Mouse (Mus musculus): Measurements from ENCODE around the gene Syne1.

Syne1 gene

GRCm38 (mm10) chr10:5437766-5438165, 113.5 kb downstream of the Syne1 start:
- no peak for DNase-seq (ENCODE audit: low spot score in 2 of 2)

DNA sequence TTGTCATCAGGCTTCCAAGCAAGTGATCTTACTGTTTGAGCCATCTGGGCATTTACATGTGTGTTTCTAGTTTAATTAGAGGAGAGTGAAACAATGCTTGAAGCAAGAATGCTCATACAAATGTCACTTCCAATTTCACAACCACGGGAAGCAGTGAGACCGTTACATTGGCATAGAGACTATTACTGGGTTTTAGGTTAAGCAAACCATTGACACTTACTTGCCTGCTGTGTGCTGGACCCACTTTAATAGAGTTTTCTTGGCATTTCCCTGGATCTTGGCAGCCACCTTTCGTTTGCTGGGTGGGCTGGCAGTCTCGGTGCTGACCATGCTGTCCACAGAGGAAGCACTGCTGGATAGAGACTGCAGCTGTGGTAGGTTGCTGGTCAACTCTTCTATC, 127.3 kb downstream of the Syne1 start:
- DNase-seq (ENCODE audit: low spot score in 2 of 2) = no peak

GRCm38 (mm10) chr10:5415730-5416129, 135.6 kb downstream of the Syne1 start:
- DNase-seq (ENCODE audit: low spot score in 2 of 2) = no peak

DNA sequence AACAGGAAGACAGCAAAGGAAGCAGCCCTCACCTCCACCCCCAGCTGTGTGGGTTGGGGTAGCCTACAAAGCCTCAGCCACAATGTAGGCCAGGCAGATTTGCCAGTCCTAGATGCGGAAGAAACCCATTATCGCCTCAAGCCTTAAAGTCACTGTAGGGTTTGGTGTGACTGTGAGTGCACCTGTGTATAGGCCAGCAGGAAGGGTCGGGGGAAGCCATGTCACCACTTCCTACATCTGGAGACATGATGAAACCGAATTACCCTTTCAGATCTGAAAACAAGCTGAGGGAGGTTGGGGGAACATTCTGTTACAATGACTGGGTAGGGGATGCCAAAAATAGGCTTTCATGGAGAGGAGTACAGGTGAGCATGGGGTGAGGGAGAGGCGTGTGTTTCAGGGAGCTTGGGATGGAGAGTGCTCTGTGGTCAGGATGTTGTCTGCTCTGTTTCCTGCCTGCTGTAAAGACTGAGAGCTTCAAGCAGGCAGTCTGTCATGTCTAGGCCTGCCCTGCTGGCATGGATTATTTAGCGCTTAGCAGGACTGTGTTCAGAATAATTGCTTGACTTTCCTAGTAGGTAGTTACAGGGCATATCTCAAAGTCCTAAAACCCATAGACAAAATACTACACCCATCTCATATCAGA, 167.0 kb downstream of the Syne1 start:
- DNase-seq (ENCODE audit: low spot score in 2 of 2) = peak in 1 of 2 experiments; percentile 14

- no peak for DNase-seq (ENCODE audit: low spot score in 2 of 2)
Observed at GRCm38 (mm10) chr10:5381536-5381935, 169.7 kb downstream of the Syne1 start.

GRCm38 (mm10) chr10:5378969-5379368, 172.3 kb downstream of the Syne1 start:
- no peak for DNase-seq (ENCODE audit: low spot score in 2 of 2)

DNA sequence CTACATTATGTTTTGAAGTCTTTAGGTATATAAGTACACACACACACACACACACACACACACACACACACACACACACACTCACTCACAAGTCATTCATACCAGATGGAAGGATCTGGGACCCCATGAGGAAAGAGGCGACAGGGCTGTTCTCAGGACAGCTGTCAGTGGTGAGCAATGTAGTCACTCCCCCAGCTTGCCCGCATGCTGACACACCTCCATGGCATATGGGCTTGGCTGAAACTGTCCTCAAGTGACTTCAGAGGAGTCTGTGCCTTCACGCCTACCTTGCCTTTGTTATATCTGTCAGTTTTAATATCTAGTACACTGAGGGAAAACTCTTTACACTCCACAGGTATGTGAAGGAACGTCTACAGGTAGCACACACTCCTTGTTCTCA, 181.7 kb downstream of the Syne1 start:
- DNase-seq (ENCODE audit: low spot score in 2 of 2) = no peak

- no peak for DNase-seq (ENCODE audit: low spot score in 2 of 2)
Observed at GRCm38 (mm10) chr10:5368266-5368665, 183.0 kb downstream of the Syne1 start.

- no peak for DNase-seq (ENCODE audit: low spot score in 2 of 2)
Observed at GRCm38 (mm10) chr10:5367465-5368011, 183.7 kb downstream of the Syne1 start.

DNA sequence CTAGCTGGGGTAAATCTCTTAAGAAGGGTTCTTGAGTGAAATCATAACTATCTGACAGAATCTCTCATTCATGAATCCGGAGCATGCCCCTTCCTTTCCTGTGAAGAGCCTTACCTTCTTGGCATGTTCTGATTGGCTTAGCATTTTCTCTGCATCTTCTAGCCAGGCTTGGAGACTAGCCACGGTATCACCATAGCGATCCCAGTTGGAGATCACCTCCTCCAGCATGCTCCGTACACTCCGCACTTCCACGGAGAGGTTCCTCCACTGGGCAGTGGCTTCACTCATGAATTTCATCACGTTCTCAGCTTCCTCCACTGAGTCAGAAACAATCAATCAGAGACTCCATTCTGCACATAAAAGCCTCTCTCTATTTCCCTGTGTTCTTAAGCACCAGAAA, 190.7 kb downstream of the Syne1 start:
- DNase-seq (ENCODE audit: low spot score in 2 of 2) = no peak

- DNase-seq (ENCODE audit: low spot score in 2 of 2) = no peak
Observed at GRCm38 (mm10) chr10:5356614-5357013, 194.7 kb downstream of the Syne1 start.

GRCm38 (mm10) chr10:5353390-5353789, 197.9 kb downstream of the Syne1 start:
- DNase-seq (ENCODE audit: low spot score in 2 of 2) = no peak

DNA sequence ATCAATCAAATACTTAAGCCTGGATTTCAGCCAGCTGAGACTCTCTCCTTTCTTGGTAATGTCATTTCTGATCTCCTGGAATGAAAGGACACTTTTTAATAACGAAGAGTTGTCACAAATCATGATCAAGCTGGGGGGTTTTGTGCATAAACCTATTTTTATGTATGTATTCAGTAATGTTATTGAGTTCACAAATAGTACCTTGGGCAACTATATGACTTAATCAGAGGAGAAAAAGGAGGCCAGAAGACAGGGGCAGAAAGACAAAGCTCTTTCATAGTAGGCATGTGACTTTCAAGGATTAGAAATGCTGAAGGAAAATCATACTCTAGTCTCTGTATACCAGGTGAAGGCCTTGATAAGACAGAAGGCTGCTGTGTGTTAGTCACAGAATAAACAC, 204.4 kb downstream of the Syne1 start:
- no peak for DNase-seq (ENCODE audit: low spot score in 2 of 2)

GRCm38 (mm10) chr10:5343211-5343610, 208.1 kb downstream of the Syne1 start:
- no peak for DNase-seq (ENCODE audit: low spot score in 2 of 2)

DNA sequence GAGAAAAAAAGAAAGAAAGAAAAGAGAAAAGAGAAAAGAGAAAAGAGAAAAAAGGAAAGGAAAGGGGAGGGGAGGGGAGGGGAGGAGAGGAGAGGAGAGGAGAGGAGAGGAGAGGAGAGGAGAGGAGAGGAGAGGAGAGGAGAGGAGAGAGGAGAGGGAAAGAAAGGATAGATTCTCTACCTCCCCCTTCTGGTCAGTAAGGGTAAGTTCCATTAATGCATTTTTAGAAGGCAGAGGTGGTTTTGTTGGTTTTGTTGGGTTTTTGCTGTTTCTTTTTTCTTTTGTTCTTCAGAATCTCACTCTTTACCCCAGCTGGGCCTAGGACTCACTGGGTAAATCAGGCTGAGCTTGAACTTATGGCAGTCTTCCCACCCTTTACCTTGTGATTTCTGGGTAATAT, 214.9 kb downstream of the Syne1 start:
- DNase-seq (ENCODE audit: low spot score in 2 of 2) = no peak

DNA sequence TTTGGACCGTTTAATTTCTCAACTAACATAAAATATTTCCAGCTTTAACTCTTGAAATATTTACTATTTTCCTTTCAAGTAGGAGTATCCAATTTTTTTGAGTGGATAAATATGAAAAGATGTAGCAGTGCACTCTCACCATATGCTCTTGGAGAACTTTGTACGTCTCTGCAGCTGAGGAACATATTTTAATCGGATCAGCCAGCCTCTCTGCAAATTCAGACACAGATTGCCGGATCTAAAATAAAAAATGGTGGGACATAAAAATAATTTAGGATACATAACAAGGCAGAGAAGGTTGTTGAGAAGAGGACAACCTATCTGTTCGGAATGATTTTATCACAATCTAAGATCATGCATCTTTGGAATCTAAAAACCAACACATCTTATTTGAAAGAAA, 218.5 kb downstream of the Syne1 start:
- no peak for DNase-seq (ENCODE audit: low spot score in 2 of 2)

- DNase-seq (ENCODE audit: low spot score in 2 of 2) = no peak
Observed at GRCm38 (mm10) chr10:5326716-5327115, 224.6 kb downstream of the Syne1 start.

DNA sequence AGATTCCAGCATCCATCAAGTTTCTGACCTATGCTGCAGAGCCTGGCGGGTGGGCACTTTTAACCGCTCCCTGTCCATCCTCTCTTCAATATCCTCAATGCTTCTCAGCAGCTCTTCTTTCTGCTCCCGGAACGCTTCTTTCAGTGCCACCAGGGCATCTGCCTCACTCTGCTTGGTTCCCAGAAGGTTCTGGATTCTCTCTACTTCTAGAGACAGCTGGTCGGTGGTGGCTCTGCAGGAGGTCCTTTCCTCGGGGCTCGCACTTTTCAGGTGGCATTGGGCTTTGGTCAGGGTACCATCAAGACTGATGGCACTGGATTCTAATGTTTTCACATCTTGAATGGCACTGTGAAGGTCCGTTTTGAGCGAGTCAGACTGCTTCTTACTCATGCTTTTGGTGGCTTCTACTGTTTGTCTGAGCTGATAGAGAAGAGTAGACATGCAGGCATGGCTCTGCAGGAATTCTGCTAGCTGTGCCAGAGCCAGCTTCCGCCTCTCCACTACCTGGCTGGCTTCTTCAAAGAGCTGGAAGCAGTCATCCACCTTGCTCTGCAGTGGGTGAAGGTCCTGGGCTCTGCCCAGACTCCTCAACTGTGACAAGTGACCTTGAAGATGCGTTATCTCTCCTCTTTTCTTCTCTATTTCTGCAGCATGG, 227.4 kb downstream of the Syne1 start:
- no peak for DNase-seq (ENCODE audit: low spot score in 2 of 2)

- no peak for DNase-seq (ENCODE audit: low spot score in 2 of 2)
Observed at GRCm38 (mm10) chr10:5322562-5322961, 228.7 kb downstream of the Syne1 start.

DNA sequence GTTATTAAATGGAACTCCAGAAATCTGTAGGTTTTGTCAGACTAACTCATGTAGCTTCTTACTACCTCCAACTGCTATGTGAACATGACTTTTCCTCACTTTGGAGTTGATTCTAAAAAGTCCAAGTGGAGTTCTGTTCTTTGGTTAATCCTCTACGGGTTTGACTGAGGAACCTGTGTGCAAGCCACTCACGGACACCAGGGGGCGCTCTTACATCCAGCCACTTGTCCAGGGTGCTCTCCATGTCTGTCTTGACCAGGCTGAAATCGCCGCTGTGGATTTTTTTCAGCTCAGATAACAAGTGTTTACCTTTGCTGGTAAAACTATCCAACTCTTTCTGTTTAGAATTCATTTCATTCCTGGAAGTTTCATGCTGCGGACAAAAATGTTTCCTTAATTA, 233.7 kb downstream of the Syne1 start:
- peak; percentile 26 to 72 for DNase-seq (ENCODE audit: low spot score in 2 of 2)

DNA sequence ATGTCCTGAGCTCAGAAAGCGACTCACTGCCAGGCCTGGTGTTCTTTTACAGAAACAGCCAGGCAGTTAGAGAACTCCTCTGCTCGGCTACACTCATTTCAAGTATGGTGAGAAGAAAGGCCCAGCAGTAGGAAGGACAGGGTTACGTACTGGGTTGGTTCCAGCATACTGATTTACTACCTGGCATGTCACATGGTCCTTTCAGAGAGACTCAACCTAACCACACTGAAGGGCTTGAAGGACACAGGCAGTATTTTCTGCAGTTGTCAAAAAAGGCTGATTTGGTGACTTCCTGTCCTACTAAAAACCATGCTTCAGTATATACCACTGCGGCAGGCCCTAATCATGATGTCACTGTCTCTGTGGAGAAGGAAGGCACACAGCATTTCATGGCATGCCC, 238.8 kb downstream of the Syne1 start:
- no peak for DNase-seq (ENCODE audit: low spot score in 2 of 2)

- DNase-seq (ENCODE audit: low spot score in 2 of 2) = no peak
Observed at GRCm38 (mm10) chr10:5309961-5310713, 241.1 kb downstream of the Syne1 start.

GRCm38 (mm10) chr10:5309398-5309797, 241.9 kb downstream of the Syne1 start:
- no peak for DNase-seq (ENCODE audit: low spot score in 2 of 2)

Measured in spleen, postnatal 10 days (tissue).